Comparison of ENCODE assay signal across 11 mouse cellular contexts in genomic region chr6:89614596-89615372, GRCm38 (mm10). TPM values are rescaled to one million over a fixed set of nuclear protein-coding genes. Genes with fewer than 3 reads are reported as not detected.
DNase-seq lines count a peak whose midpoint lies in the region; ATAC-seq and TF ChIP-seq lines count a peak whose summit lies in the region.
"Had no signal": no experiment of that assay in that cellular context is flagged by ENCODE, and none has a peak within 500 bp of the region (broad histone marks: within the 10 kb centered on the region; RNA-seq: fewer than 3 reads in every experiment).

No protein-coding gene starts in this region.

- no peak for ATAC-seq in embryonic facial prominence, embryonic 14.5 days (ENCODE audit: low read depth)
- ATAC-seq in erythroid progenitor cell, adult 5-6 weeks (replicated peaks; ENCODE audit: low FRiP score, poor library complexity, severe bottlenecking) = no peak

- WGBS in embryonic facial prominence, embryonic 14.5 days = 67% methylated on average over 7 of the region's 7 CpGs
- WGBS in midbrain, embryonic 10.5 days = 85% methylated on average over 7 of the region's 7 CpGs
- WGBS in cerebellum, adult 2 months = 77% methylated on average over 7 of the region's 7 CpGs

- no peaks in the 10 kb centered on the region for H3K27me3 ChIP-seq in embryonic facial prominence, embryonic 14.5 days (replicated peaks; ENCODE audit: control insufficient read depth, insufficient read depth, low read length)
- H3K27me3 ChIP-seq in midbrain, embryonic 10.5 days (ENCODE audit: low read depth, poor library complexity, severe bottlenecking) = no peaks in the 10 kb centered on the region
- no peaks in the 10 kb centered on the region for H3K27me3 ChIP-seq in cerebellum, adult 2 months (ENCODE audit: control insufficient read depth, insufficient read depth, low read length)

- no peaks in the 10 kb centered on the region for H3K36me3 ChIP-seq in embryonic facial prominence, embryonic 14.5 days (ENCODE audit: control insufficient read depth, insufficient read depth, low read length)
- H3K36me3 ChIP-seq in midbrain, embryonic 10.5 days = no peaks in the 10 kb centered on the region

- H3K4me1 ChIP-seq in embryonic facial prominence, embryonic 14.5 days (ENCODE audit: control insufficient read depth, insufficient read depth, low read length) = no peaks in the 10 kb centered on the region
- H3K4me1 ChIP-seq in midbrain, embryonic 10.5 days = peaks cover 35% of the 10 kb centered on the region
- H3K4me1 ChIP-seq in cerebellum, adult 2 months (ENCODE audit: control insufficient read depth, insufficient read depth, low read length) = peaks cover 5% of the 10 kb centered on the region

- H3K4me2 ChIP-seq in embryonic facial prominence, embryonic 14.5 days (ENCODE audit: low read depth, low read length) = no peak overlapping the region

- no peak for TF ChIP-seq CTCF in cerebellum, adult 2 months (IDR thresholded peaks at IDR 0.05; ENCODE audit: borderline replicate concordance, insufficient read depth, low read depth, low read length)

- no peak overlapping the region for H3K9ac ChIP-seq in embryonic facial prominence, embryonic 14.5 days (ENCODE audit: low read depth, low read length)

- no peak for TF ChIP-seq POLR2A in cerebellum, adult 2 months (IDR thresholded peaks at IDR 0.05; ENCODE audit: borderline replicate concordance, insufficient read depth, low read length)

- no peaks in the 10 kb centered on the region for H3K9me3 ChIP-seq in embryonic facial prominence, embryonic 14.5 days (ENCODE audit: control insufficient read depth, low read length)
- H3K9me3 ChIP-seq in midbrain, embryonic 10.5 days (replicated peaks) = no peaks in the 10 kb centered on the region

- H3K4me3 ChIP-seq in embryonic facial prominence, embryonic 14.5 days (ENCODE audit: low read depth, low read length) = no peak overlapping the region
- H3K4me3 ChIP-seq in midbrain, embryonic 10.5 days = no peak overlapping the region
- H3K4me3 ChIP-seq in cerebellum, adult 2 months (replicated peaks; ENCODE audit: insufficient read depth, low read depth, low read length) = no peak overlapping the region
- H3K4me3 ChIP-seq: gastrocnemius, adult 2 months had no signal

- peak; percentile 51 for DNase-seq in NIH3T3 (ENCODE audit: low read depth)
- peak; percentile 14 for DNase-seq in embryonic facial prominence, embryonic 14.5 days (ENCODE audit: low spot score)
- peak; percentile 65 for DNase-seq in kidney, adult 18-20 months
- DNase-seq in midbrain, embryonic 10.5 days (ENCODE audit: low spot score) = no peak
- no peak for DNase-seq in right cerebral cortex, postnatal 14 days
- DNase-seq in cerebellum, adult 2 months = no peak
- no peak for DNase-seq in frontal cortex, adult 2 months (ENCODE audit: extremely low spot score in 1 of 2, low spot score in 1 of 2)
- DNase-seq: cerebellum, adult 9-10 months; gastrocnemius, adult 2 months; thymus, adult 2 months had no signal

- no peak overlapping the region for H3K27ac ChIP-seq in embryonic facial prominence, embryonic 14.5 days (replicated peaks; ENCODE audit: low read depth, low read length)
- H3K27ac ChIP-seq in midbrain, embryonic 10.5 days (replicated peaks) = peak overlapping the region; percentile 83
- H3K27ac ChIP-seq in cerebellum, adult 2 months (ENCODE audit: insufficient read depth, low read length) = no peak overlapping the region
- H3K27ac ChIP-seq: gastrocnemius, adult 2 months had no signal

RNA-seq across cellular contexts. Expression of gene Chchd6, which starts 19.3 kb away (rescaled TPM):
- polyA plus RNA-seq in embryonic facial prominence, embryonic 14.5 days (2014; fragmentation: Nextera tagmentation; extraction: Ambion mirVana) = 53.5 and 62.8 TPM in 2 replicates
- 91.4 and 106 TPM in 2 replicates for polyA plus RNA-seq in midbrain, embryonic 10.5 days (2016; fragmentation: Nextera tagmentation; extraction: Ambion mirVana)
- polyA plus RNA-seq in cerebellum, adult 2 months (2012; rRNA removed) = 93.1 and 104 TPM in 2 replicates
- polyA plus RNA-seq in frontal cortex, adult 2 months (2012; rRNA removed) = 154 and 189 TPM in 2 replicates
- 5.0 TPM in 1 of 2 replicates, not detected in the other for total RNA-seq in erythroid progenitor cell, adult 5-6 weeks (2015; ENCODE audit: low replicate concordance)
- 3.7 TPM in 1 of 2 replicates, not detected in the other for total RNA-seq in erythroid progenitor cell, adult 5-6 weeks (2017; ENCODE audit: low replicate concordance)

RNA-seq across cellular contexts. Expression of gene Txnrd3, which starts 29.0 kb away (rescaled TPM):
- polyA plus RNA-seq in embryonic facial prominence, embryonic 14.5 days (2014; fragmentation: Nextera tagmentation; extraction: Ambion mirVana) = 10.2 and 12.0 TPM in 2 replicates
- 10.1 and 13.1 TPM in 2 replicates for polyA plus RNA-seq in midbrain, embryonic 10.5 days (2016; fragmentation: Nextera tagmentation; extraction: Ambion mirVana)
- 4.7 and 5.5 TPM in 2 replicates for polyA plus RNA-seq in cerebellum, adult 2 months (2012; rRNA removed)
- polyA plus RNA-seq in frontal cortex, adult 2 months (2012; rRNA removed) = 7.9 and 8.0 TPM in 2 replicates
- 1.3 TPM in 1 of 2 replicates, not detected in the other for total RNA-seq in erythroid progenitor cell, adult 5-6 weeks (2015; ENCODE audit: low replicate concordance)
- total RNA-seq in erythroid progenitor cell, adult 5-6 weeks (2017; ENCODE audit: low replicate concordance) = 1.5 TPM in 1 of 2 replicates, not detected in the other

Comparison
In these comparisons a context has a peak if more than half of its experiments do, and no peak if none do; other contexts are left out.
1. DNase-seq: peak in NIH3T3 (single experiment), embryonic facial prominence, embryonic 14.5 days (single experiment) and kidney, adult 18-20 months (single experiment); none in midbrain, embryonic 10.5 days (single experiment), right cerebral cortex, postnatal 14 days (single experiment), cerebellum, adult 2 months (0 of 2) and frontal cortex, adult 2 months (0 of 2).